Mouse (Mus musculus) forebrain, postnatal 0 days (tissue): ENCODE measurements around the gene Hes5. TPM values are rescaled to one million over a fixed set of nuclear protein-coding genes. Genes with fewer than 3 reads are reported as not detected.

ENCODE experiments used
- ATAC-seq: fragments of 200-750 bp; cut with Nextera tagmentation; 2 replicates; pipeline ENCODE4 v1.8.0; 2017; ENCODE audit warnings: mild to moderate bottlenecking, moderate library complexity
- DNase-seq: peaks from one replicate; pipeline ENCODE4 v3.0.0-alpha.2; 2015
- H3K27ac ChIP-seq: fragments of 300-500 bp; sonication (generic); 2 replicates; pipeline ENCODE4 v1.5.1; 2014; ENCODE audit warnings: low read depth, mild to moderate bottlenecking, antibody characterized with exemption, low read length, moderate library complexity, mixed read lengths
- H3K27me3 ChIP-seq: fragments of 300-500 bp; sonication (generic); 2 replicates; pipeline ENCODE4 v1.6.1; 2014; ENCODE audit warnings: mild to moderate bottlenecking, low read length, mixed read lengths; ENCODE audit not compliant: insufficient read depth
- H3K36me3 ChIP-seq: fragments of 300-500 bp; sonication (generic); 2 replicates; pipeline ENCODE4 v1.6.1; 2014; ENCODE audit warnings: mild to moderate bottlenecking, moderate library complexity; ENCODE audit not compliant: insufficient read depth
- H3K4me1 ChIP-seq: fragments of 300-500 bp; sonication (generic); 2 replicates; pipeline ENCODE4 v1.6.1; 2014; ENCODE audit warnings: antibody characterized with exemption; ENCODE audit not compliant: insufficient read depth
- H3K4me2 ChIP-seq: fragments of 300-500 bp; sonication (generic); 2 replicates; pipeline ENCODE4 v1.6.1; 2014; ENCODE audit warnings: low read depth, mild to moderate bottlenecking, moderate library complexity
- H3K4me3 ChIP-seq: fragments of 300-500 bp; sonication (generic); 2 replicates; pipeline ENCODE4 v1.5.1; 2014; ENCODE audit warnings: low read depth, low read length, mixed read lengths
- H3K9ac ChIP-seq: fragments of 300-500 bp; sonication (generic); 2 replicates; pipeline ENCODE4 v1.6.1; 2014; ENCODE audit warnings: mild to moderate bottlenecking
- H3K9me3 ChIP-seq: fragments of 300-500 bp; sonication (generic); 2 replicates; pipeline ENCODE4 v1.6.1; 2016; ENCODE audit warnings: low read length
- CTCF ChIP-seq: sonication (generic); IDR thresholded peaks from 2 replicates; pipeline ENCODE4 v1.5.1; 2016; ENCODE audit warnings: antibody characterized with exemption, control low read depth, low read depth
- WGBS: fragments of 180-500 bp; shearing (Covaris S2); extraction: QIAGEN DNeasy Blood & Tissue Kit; methylation state at CpG from one replicate; pipeline ENCODE4 v1.1.7; 2014; 5-methylcytosine and 5-hydroxymethylcytosine counted together
- polyA plus RNA-seq: library from polyadenylated mRNA; unstranded; fragments of >200 nt; fragmentation: Nextera tagmentation; extraction: Ambion mirVana; gene quantifications from 2 replicates; pipeline ENCODE4 v1.2.1, GENCODE M21; 2015
- total RNA-seq: library from RNA; depleted of rRNA; stranded (reverse); fragments of >200 nt; gene quantifications from 2 replicates; pipeline ENCODE4 v1.2.3, GENCODE M21; 2014

Gene Hes5
- total and polyA plus RNA-seq, 2 experiments from 2014 or later, result 100 to 120 TPM

DNA sequence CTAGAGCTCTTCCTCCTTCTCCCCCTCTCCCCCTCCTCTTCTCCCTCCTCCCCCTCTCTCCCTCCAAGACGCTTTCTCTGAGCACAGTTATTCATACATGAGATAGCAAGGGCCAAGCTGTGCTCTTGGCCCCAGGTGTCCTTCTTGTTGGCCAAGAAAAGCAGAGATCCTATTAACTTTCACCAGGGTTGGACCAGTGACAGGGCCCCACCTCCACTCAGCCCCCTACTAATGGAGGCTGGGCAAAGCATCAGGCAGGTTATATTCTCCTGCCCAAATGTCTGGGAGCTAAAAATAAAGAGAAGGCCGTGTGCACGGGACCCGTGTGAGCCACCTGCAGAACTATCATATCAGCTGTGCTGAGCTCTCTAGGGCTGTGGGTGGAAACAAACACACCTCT lies 34.2 kb downstream of the Hes5 start:
- Histone ChIP-seq H3K27me3 (no peaks in the 10 kb centered on the region), H3K4me1 (no peaks in the 10 kb centered on the region), H3K27ac (no peak overlapping the region), H3K9me3 (no peaks in the 10 kb centered on the region), H3K9ac (no peak overlapping the region), H3K4me2 (no peak overlapping the region), H3K4me3 (no peak overlapping the region), H3K36me3 (no peaks in the 10 kb centered on the region; the same call in 1 of the 2 replicates)
- WGBS, result 74% methylated on average over 4 of the region's 4 CpGs
- TF ChIP-seq CTCF, result no peak
- DNase-seq (no peak), ATAC-seq (no peak)

DNA sequence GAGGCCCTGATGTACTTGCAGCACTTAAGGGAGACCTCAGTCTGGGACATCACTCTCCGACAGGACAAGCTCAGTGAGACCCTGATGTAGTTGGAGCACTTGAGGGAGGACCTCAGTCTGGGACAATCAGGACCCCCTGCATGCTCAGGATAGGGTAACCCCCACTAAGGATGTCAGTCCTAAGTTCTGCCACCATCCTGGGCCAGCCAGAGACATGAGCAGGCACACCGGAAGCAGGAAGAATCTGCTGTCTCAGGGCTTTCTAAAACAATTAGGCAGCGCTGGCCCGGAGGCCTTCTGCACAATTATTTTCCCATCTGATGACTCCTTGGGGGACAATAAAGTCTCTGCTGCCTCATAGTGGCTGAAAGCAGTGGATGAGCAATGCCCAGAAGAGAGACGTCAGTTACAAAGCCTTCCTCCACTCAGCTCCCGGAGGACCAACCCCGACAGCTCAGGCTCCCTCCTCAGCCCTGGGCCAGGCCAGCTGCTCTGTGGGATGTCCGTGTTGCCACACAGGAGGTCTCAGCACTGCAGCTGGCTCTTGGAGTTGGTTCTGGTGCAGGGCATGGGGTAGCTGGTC lies 35.9 kb downstream of the Hes5 start:
- no peak overlapping the region for H3K27ac ChIP-seq

DNA sequence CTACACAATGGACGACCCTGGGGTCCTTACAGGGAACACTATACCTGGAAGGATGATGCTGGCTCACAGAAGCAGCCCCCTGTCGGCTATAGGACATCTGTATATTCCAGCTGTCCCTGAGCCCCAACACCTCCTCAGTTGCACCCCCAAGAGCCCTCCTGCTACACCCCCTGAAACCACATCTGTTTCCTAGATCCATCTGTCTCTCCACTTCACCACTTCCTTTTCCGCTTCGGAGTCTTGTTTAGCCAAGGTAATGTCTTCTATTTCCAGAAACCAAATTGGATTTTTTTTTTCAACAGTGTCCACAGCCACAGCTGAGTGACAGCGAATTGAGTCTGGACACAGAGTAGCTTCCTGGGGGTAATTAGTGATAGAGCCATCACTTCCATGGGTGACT lies 38.7 kb downstream of the Hes5 start:
- H3K36me3 ChIP-seq, result no peaks in the 10 kb centered on the region
- TF ChIP-seq CTCF, result no peak
- H3K27ac ChIP-seq, result no peak overlapping the region
- H3K4me1 ChIP-seq, result no peaks in the 10 kb centered on the region
- no peaks in the 10 kb centered on the region for H3K9me3 ChIP-seq
- no peak overlapping the region for H3K9ac ChIP-seq
- ATAC-seq (no peak), DNase-seq (no peak)
- no peak overlapping the region for H3K4me2 ChIP-seq
- H3K4me3 ChIP-seq, result no peak overlapping the region
- 94% methylated on average over 5 of the region's 5 CpGs for WGBS
- no peaks in the 10 kb centered on the region for H3K27me3 ChIP-seq

More for the DNA sequence above, 35.9 kb downstream of the Hes5 start:
- no peaks in the 10 kb centered on the region for H3K9me3 ChIP-seq
- no peaks in the 10 kb centered on the region for H3K36me3 ChIP-seq
- 0 out of 2 replicates have a peak, but pooled peaks have one; percentile 20 for ATAC-seq
- no peak for DNase-seq
- no peak for TF ChIP-seq CTCF
- WGBS, result 40% methylated on average over 8 of the region's 8 CpGs
- H3K4me1 ChIP-seq, result no peaks in the 10 kb centered on the region
- H3K4me2 ChIP-seq, result no peak overlapping the region
- H3K27me3 ChIP-seq, result no peaks in the 10 kb centered on the region
- no peak overlapping the region for H3K4me3 ChIP-seq
- H3K9ac ChIP-seq, result no peak overlapping the region

DNA sequence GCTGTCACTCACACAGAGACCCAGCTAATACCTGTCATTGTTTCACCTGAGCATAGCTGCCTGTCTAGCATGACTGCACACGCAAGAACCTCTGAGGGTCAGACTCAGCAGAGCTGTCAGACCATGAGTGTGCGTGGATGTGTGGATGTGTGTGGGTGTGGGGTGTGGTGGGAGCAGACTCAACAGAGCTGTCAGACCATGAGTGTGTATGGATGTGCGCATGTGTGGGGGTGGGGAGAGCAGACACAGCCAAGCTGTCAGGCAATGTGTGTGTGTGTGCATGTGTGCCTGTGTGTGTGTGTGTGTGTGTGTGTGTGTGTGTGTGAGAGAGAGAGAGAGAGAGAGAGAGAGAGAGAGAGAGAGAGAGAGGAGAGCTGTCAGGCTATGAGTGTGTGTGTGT lies 44.6 kb downstream of the Hes5 start:
- WGBS, result 86% methylated on average over 3 of the region's 3 CpGs

DNA sequence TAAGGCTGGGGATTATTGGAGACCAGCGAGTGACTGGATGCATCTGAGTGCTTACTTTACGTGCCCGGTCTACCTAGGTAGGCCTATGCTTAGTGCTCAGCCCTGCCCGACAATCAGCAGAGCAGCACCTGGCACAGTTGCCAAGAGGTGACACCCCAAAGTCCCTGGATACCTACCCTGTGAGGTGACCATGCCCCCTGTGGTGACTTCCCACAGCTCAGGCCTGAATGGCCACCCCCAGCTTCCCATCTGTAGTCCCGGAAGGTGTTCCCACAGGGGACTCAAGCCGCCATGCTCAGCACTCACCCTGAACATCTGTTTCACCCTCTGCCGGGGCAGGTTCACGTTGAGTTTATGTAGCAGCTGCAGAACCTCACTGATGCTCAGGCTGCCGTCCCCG lies 45.6 kb downstream of the Hes5 start:
- H3K4me3 ChIP-seq, result no peak overlapping the region
- H3K9me3 ChIP-seq, result no peaks in the 10 kb centered on the region
- no peak overlapping the region for H3K9ac ChIP-seq
- H3K27me3 ChIP-seq, result no peaks in the 10 kb centered on the region
- H3K4me1 ChIP-seq, result no peaks in the 10 kb centered on the region
- no peak overlapping the region for H3K27ac ChIP-seq
- TF ChIP-seq CTCF, result no peak
- 67% methylated on average over 10 of the region's 10 CpGs for WGBS
- ATAC-seq (no peak), DNase-seq (no peak)
- peaks cover 3% of the 10 kb centered on the region; the same call in 1 of the 2 replicates for H3K36me3 ChIP-seq
- H3K4me2 ChIP-seq, result no peak overlapping the region

More for the DNA sequence above, 44.6 kb downstream of the Hes5 start:
- TF ChIP-seq CTCF, result no peak
- H3K4me1 ChIP-seq, result no peaks in the 10 kb centered on the region
- no peak overlapping the region for H3K4me3 ChIP-seq
- no peaks in the 10 kb centered on the region for H3K9me3 ChIP-seq
- no peak for DNase-seq
- H3K27ac ChIP-seq, result no peak overlapping the region
- ATAC-seq, result peak; percentile 63
- H3K4me2 ChIP-seq, result no peak overlapping the region
- no peak overlapping the region for H3K9ac ChIP-seq
- H3K36me3 ChIP-seq, result peaks cover 3% of the 10 kb centered on the region; the same call in 1 of the 2 replicates
- no peaks in the 10 kb centered on the region for H3K27me3 ChIP-seq

DNA sequence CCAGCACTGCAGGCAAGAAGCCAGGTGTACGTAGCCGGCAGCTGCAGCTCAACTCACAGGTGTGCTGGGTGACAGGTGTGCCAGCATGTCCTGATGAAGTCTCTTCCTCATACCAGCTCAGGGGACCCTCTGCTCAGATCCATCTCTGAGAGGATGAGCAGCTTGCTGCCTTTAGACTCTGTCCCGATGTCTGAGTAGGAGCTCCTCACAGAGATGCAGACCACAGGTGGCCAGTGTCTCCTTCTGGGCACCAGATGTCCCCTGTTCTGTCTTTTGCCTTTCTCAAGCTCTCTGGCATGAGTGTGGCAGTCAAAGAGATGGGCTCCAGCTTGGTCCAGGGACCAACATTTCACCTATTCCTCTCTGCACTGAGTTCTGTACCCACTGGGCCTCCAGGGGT lies 46.9 kb downstream of the Hes5 start:
- TF ChIP-seq CTCF, result no peak
- no peak overlapping the region for H3K27ac ChIP-seq
- H3K4me2 ChIP-seq, result no peak overlapping the region
- no peaks in the 10 kb centered on the region for H3K27me3 ChIP-seq
- no peaks in the 10 kb centered on the region for H3K4me1 ChIP-seq
- ATAC-seq, result no peak
- H3K9ac ChIP-seq, result no peak overlapping the region
- no peak overlapping the region for H3K4me3 ChIP-seq
- H3K36me3 ChIP-seq, result peaks cover 3% of the 10 kb centered on the region; the same call in 1 of the 2 replicates
- WGBS, result 94% methylated on average over 3 of the region's 3 CpGs
- H3K9me3 ChIP-seq, result no peaks in the 10 kb centered on the region
- no peak for DNase-seq

DNA sequence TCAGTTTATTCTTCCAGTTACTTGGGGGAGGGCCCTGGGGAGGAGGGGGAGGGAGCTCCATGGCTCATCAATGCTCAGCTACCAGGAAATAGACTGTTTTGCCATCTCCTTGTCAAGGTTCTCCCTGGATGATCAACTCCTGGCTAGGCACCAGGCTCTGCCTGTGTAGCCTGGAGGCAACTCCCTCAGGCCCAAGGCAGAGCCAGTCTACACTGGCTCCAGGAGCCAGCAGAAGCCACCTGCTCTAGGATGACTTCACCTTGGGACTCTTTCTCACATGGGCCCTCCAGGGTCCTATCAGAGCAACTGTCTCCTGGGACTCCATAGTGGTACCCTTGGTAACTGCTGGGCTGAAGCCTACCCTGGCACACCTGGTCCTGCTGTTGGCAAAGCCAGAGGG lies 47.4 kb downstream of the Hes5 start:
- no peak for ATAC-seq

More for the DNA sequence above, 47.4 kb downstream of the Hes5 start:
- TF ChIP-seq CTCF, result no peak
- H3K9ac ChIP-seq, result no peak overlapping the region
- H3K4me1 ChIP-seq, result no peaks in the 10 kb centered on the region
- no peak overlapping the region for H3K4me2 ChIP-seq
- no peak overlapping the region for H3K4me3 ChIP-seq
- DNase-seq, result no peak
- no peaks in the 10 kb centered on the region for H3K27me3 ChIP-seq
- peaks cover 3% of the 10 kb centered on the region; the same call in 1 of the 2 replicates for H3K36me3 ChIP-seq
- no peak overlapping the region for H3K27ac ChIP-seq
- H3K9me3 ChIP-seq, result no peaks in the 10 kb centered on the region
